ENCODE assay signal across 8 mouse cellular contexts in the genomic region with DNA sequence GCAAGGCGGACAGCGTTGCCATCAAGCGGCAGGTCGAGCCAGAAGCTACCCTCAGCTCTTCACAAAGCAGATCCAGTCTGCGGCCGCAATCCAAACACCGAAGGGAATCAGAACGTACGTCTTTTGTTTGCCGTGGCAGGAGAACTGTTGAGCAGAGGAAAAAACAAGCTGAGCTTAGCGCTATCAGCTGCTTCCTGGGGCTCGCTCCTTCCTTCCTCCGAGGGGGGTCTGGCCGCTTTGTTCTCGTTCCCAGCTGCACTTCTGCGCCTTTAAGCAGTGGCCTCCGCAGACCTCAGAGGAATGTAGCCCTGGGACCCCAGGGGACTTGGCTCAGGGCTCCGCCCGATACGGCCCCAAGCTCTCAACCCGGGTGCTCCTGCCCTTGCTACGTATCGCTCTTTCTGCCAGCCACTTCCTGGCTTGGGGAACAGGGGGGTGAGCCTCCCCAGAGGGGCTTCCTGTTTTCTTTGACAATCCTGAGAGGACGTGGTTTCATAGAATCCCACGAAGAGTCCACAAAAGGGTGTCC. TPM values are rescaled to one million over a fixed set of nuclear protein-coding genes. Genes with fewer than 3 reads are reported as not detected.
DNase-seq lines count a peak whose midpoint lies in the region; ATAC-seq and TF ChIP-seq lines count a peak whose summit lies in the region.

No protein-coding gene starts in this region.

- peak overlapping the region; percentile 84 for H3K4me2 ChIP-seq in embryonic facial prominence, embryonic 13.5 days
- peak overlapping the region; percentile 69 for H3K4me2 ChIP-seq in heart, embryonic 14.5 days (ENCODE audit: low read length)
- peak overlapping the region; percentile 65 for H3K4me2 ChIP-seq in kidney, embryonic 16.5 days (replicated peaks; ENCODE audit: low read depth, low read length)
- peak overlapping the region; percentile 51 for H3K4me2 ChIP-seq in neural tube, embryonic 14.5 days (ENCODE audit: low read depth, low read length)

- peaks cover 41% of the 10 kb centered on the region for H3K4me1 ChIP-seq in embryonic facial prominence, embryonic 13.5 days
- H3K4me1 ChIP-seq in heart, embryonic 14.5 days (ENCODE audit: control insufficient read depth in 2 of 2, insufficient read depth in 2 of 2, low read length in 2 of 2): peaks cover 27 to 31% of the 10 kb centered on the region in 2 experiments
- peaks cover 24% of the 10 kb centered on the region for H3K4me1 ChIP-seq in kidney, embryonic 16.5 days (ENCODE audit: insufficient read depth, low read length)
- H3K4me1 ChIP-seq in lung, adult 2 months (ENCODE audit: control insufficient read depth, insufficient read depth, low read length): peaks cover 15% of the 10 kb centered on the region
- peaks cover 9% of the 10 kb centered on the region for H3K4me1 ChIP-seq in neural tube, embryonic 14.5 days (ENCODE audit: control insufficient read depth, insufficient read depth, low read length)

- TF ChIP-seq CTCF in lung, adult 2 months (IDR thresholded peaks at IDR 0.05; ENCODE audit: insufficient read depth, low read length): peak; percentile 26; the same call in 1 of the 2 replicates

- TF ChIP-seq POLR2A in lung, adult 2 months (IDR thresholded peaks at IDR 0.05; ENCODE audit: borderline replicate concordance, extremely low read depth, low read depth, low read length): no peak; the same call in 1 of the 2 replicates

- no peaks in the 10 kb centered on the region for H3K36me3 ChIP-seq in embryonic facial prominence, embryonic 13.5 days
- H3K36me3 ChIP-seq in heart, embryonic 14.5 days (ENCODE audit: control insufficient read depth, insufficient read depth, low read length): no peaks in the 10 kb centered on the region
- no peaks in the 10 kb centered on the region for H3K36me3 ChIP-seq in kidney, embryonic 16.5 days (ENCODE audit: insufficient read depth, low read length)
- no peaks in the 10 kb centered on the region for H3K36me3 ChIP-seq in neural tube, embryonic 14.5 days (ENCODE audit: control insufficient read depth, insufficient read depth, low read length)

- H3K9ac ChIP-seq in embryonic facial prominence, embryonic 13.5 days: peak overlapping the region; percentile 79
- peak overlapping the region; percentile 79 for H3K9ac ChIP-seq in heart, embryonic 14.5 days (ENCODE audit: low read length)
- H3K9ac ChIP-seq in kidney, embryonic 16.5 days (replicated peaks; ENCODE audit: low read length): peak overlapping the region; percentile 63
- peak overlapping the region; percentile 50 for H3K9ac ChIP-seq in neural tube, embryonic 14.5 days (replicated peaks; ENCODE audit: low read depth, low read length)

- peak; percentile 73 for ATAC-seq in embryonic facial prominence, embryonic 13.5 days (ENCODE audit: insufficient number of reproducible peaks, insufficient read depth, low FRiP score, low TSS enrichment, low read depth)
- ATAC-seq in heart, embryonic 14.5 days (ENCODE audit: insufficient number of reproducible peaks, insufficient read depth, low FRiP score, low read depth): peak; percentile 81
- peak; percentile 80 for ATAC-seq in kidney, embryonic 16.5 days (ENCODE audit: low FRiP score, low TSS enrichment)
- peak; percentile 66 for ATAC-seq in neural tube, embryonic 14.5 days (ENCODE audit: low read depth)

- peak overlapping the region; percentile 80 for H3K27ac ChIP-seq in embryonic facial prominence, embryonic 13.5 days
- peak overlapping the region; percentile 81 to 86 for H3K27ac ChIP-seq in heart, embryonic 14.5 days (replicated peaks in 1 of 2; ENCODE audit: control insufficient read depth in 1 of 2, insufficient read depth in 1 of 2, low read depth in 2 of 2, low read length in 2 of 2)
- peak overlapping the region; percentile 87 for H3K27ac ChIP-seq in kidney, embryonic 16.5 days (ENCODE audit: low read length)
- H3K27ac ChIP-seq in neural tube, embryonic 14.5 days (ENCODE audit: low read depth, low read length): peak overlapping the region; percentile 53

- 0 out of 2 replicates have a peak, but pooled peaks cover 2% of the 10 kb centered on the region for H3K27me3 ChIP-seq in embryonic facial prominence, embryonic 13.5 days
- H3K27me3 ChIP-seq in heart, embryonic 14.5 days (ENCODE audit: control insufficient read depth, insufficient read depth, low read length): no peaks in the 10 kb centered on the region
- H3K27me3 ChIP-seq in kidney, embryonic 16.5 days (ENCODE audit: insufficient read depth, low read length): no peaks in the 10 kb centered on the region
- no peaks in the 10 kb centered on the region for H3K27me3 ChIP-seq in neural tube, embryonic 14.5 days (ENCODE audit: control insufficient read depth, insufficient read depth, low read length)

- DNase-seq in B cell, adult 2 months: peak; percentile 73
- DNase-seq in adrenal gland, postnatal 25 days: peak; percentile 58
- peak; percentile 68 for DNase-seq in lung, adult 2 months
- peak; percentile 59 to 72 for DNase-seq in thymus, adult 18-20 months

- no peaks in the 10 kb centered on the region for H3K9me3 ChIP-seq in embryonic facial prominence, embryonic 13.5 days
- no peaks in the 10 kb centered on the region for H3K9me3 ChIP-seq in heart, embryonic 14.5 days (ENCODE audit: control insufficient read depth, low read length)
- H3K9me3 ChIP-seq in kidney, embryonic 16.5 days (ENCODE audit: low read length): no peaks in the 10 kb centered on the region
- no peaks in the 10 kb centered on the region for H3K9me3 ChIP-seq in neural tube, embryonic 14.5 days (ENCODE audit: control insufficient read depth, low read length)

- peak overlapping the region; percentile 49 for H3K4me3 ChIP-seq in embryonic facial prominence, embryonic 13.5 days
- peak overlapping the region; percentile 40 to 45 for H3K4me3 ChIP-seq in heart, embryonic 14.5 days (ENCODE audit: control insufficient read depth in 1 of 2, insufficient read depth in 1 of 2, low read depth in 1 of 2, low read length in 2 of 2)
- peak overlapping the region; percentile 46 for H3K4me3 ChIP-seq in kidney, embryonic 16.5 days (ENCODE audit: low read length)
- H3K4me3 ChIP-seq in lung, adult 2 months (replicated peaks; ENCODE audit: extremely low read depth, low read depth, low read length): peak overlapping the region; percentile 54
- H3K4me3 ChIP-seq in neural tube, embryonic 14.5 days (ENCODE audit: low read depth, low read length): peak overlapping the region; percentile 29

- under 1% methylated on average over 25 of the region's 25 CpGs for WGBS in embryonic facial prominence, embryonic 13.5 days
- under 1% methylated on average over 25 of the region's 25 CpGs for WGBS in heart, embryonic 14.5 days
- WGBS in kidney, embryonic 16.5 days: under 1% methylated on average over 25 of the region's 25 CpGs
- under 1% methylated on average over 25 of the region's 25 CpGs for WGBS in lung, adult 2 months
- under 1% methylated on average over 25 of the region's 25 CpGs for WGBS in neural tube, embryonic 14.5 days

RNA-seq across cellular contexts. Expression of a gene that starts 40.6 kb away (rescaled TPM):
- total RNA-seq in adrenal gland, postnatal 25 days (2021): 63.1 and 68.2 TPM in 2 replicates
- polyA plus RNA-seq in embryonic facial prominence, embryonic 13.5 days (2015; fragmentation: Nextera tagmentation; extraction: Ambion mirVana): 233 and 242 TPM in 2 replicates
- 237 and 257 TPM in 2 replicates for polyA plus RNA-seq in heart, embryonic 14.5 days (2014; fragmentation: Nextera tagmentation; extraction: Ambion mirVana)
- polyA plus RNA-seq in kidney, embryonic 16.5 days (2015; fragmentation: Nextera tagmentation; extraction: Ambion mirVana): 204 and 207 TPM in 2 replicates
- polyA plus RNA-seq in lung, adult 2 months (2012; rRNA removed): 183 and 200 TPM in 2 replicates
- polyA plus RNA-seq in neural tube, embryonic 14.5 days (2014; fragmentation: Nextera tagmentation; extraction: Ambion mirVana): 241 and 279 TPM in 2 replicates

Comparison
In these comparisons a context has a peak if more than half of its experiments do, and no peak if none do; other contexts are left out.
1. Peak in every context shown above with its lines: DNase-seq, ATAC-seq, H3K4me3 ChIP-seq and H3K27ac ChIP-seq.